Mouse (Mus musculus) MN1 (cell line): ENCODE data around the gene Gm10717.
A peak's percentile ranks its signal among the peaks of the same experiment; 100 is the strongest.
"Not testable (repeated sequence)": the region's sequence is repeated elsewhere in the genome, so short reads cannot be mapped to it uniquely, and the experiment has no call there.

Experiments used
- DNase-seq: peaks from one replicate; pipeline ENCODE4 v3.0.0-alpha.2; 2016; ENCODE audit warnings: low spot score

Gm10717 gene

GRCm38 (mm10) chr9:3024912-3025467 lies at the start of gene Gm10717:
Gm10717 (plus strand) TSS chr9:3025417.
- DNase-seq: not testable (repeated sequence)

GRCm38 (mm10) chr9:3000445-3000972 lies 24.7 kb upstream of the Gm10717 start, which contains the start of gene Gm10722:
Gm10722 (plus strand) TSS chr9:3000922.
- peak; percentile 60 for DNase-seq

GRCm38 (mm10) chr9:3001006-3001405 lies 24.2 kb upstream of the Gm10717 start:
- not testable (repeated sequence) for DNase-seq

GRCm38 (mm10) chr9:3001948-3002659 lies 23.1 kb upstream of the Gm10717 start:
- peak; percentile 55 for DNase-seq

- not testable (repeated sequence) for DNase-seq
These were observed 22.3 kb upstream of the Gm10717 start, which contains the start of gene Gm11168 for GRCm38 (mm10) chr9:3002794-3003396. Gm11168 (plus strand) TSS chr9:3003346.

- DNase-seq: not testable (repeated sequence)
These were observed 19.0 kb upstream of the Gm10717 start for GRCm38 (mm10) chr9:3006179-3006578.

- DNase-seq: not testable (repeated sequence)
These were observed 18.6 kb upstream of the Gm10717 start for GRCm38 (mm10) chr9:3006636-3007035.

- DNase-seq: peak; percentile 33
These were observed 17.9 kb upstream of the Gm10717 start for GRCm38 (mm10) chr9:3007272-3007671.

- DNase-seq: not testable (repeated sequence)
These were observed 15.9 kb upstream of the Gm10717 start for GRCm38 (mm10) chr9:3009331-3009730.

- not testable (repeated sequence) for DNase-seq
These were observed 13.1 kb upstream of the Gm10717 start for GRCm38 (mm10) chr9:3012054-3012621.

- DNase-seq: not testable (repeated sequence)
These were observed 12.4 kb upstream of the Gm10717 start, which contains the start of gene Gm10721 for GRCm38 (mm10) chr9:3012733-3013279. Gm10721 (plus strand) TSS chr9:3013140.

GRCm38 (mm10) chr9:3015354-3015753 lies 9.9 kb upstream of the Gm10717 start, which contains the start of gene Gm10720:
Gm10720 (plus strand) TSS chr9:3015654.
- DNase-seq: not testable (repeated sequence)

GRCm38 (mm10) chr9:3015896-3016295 lies 9.3 kb upstream of the Gm10717 start:
- DNase-seq: not testable (repeated sequence)

- DNase-seq: not testable (repeated sequence)
These were observed 8.1 kb upstream of the Gm10717 start, which contains the start of gene Gm10719 for GRCm38 (mm10) chr9:3017108-3017507. Gm10719 (plus strand) TSS chr9:3017408.

- DNase-seq: not testable (repeated sequence)
These were observed 6.3 kb upstream of the Gm10717 start for GRCm38 (mm10) chr9:3018944-3019343.

- DNase-seq: not testable (repeated sequence)
These were observed 5.1 kb upstream of the Gm10717 start for GRCm38 (mm10) chr9:3019835-3020727.

- peak; percentile 37 for DNase-seq
These were observed 2.8 kb upstream of the Gm10717 start for GRCm38 (mm10) chr9:3022316-3023008.

GRCm38 (mm10) chr9:3023312-3023984 lies 1.8 kb upstream of the Gm10717 start, which contains the start of gene Gm10718:
Gm10718 (plus strand) TSS chr9:3023547.
- not testable (repeated sequence) for DNase-seq

- not testable (repeated sequence) for DNase-seq
These were observed 1.1 kb upstream of the Gm10717 start for GRCm38 (mm10) chr9:3023985-3024648.
